Mouse (Mus musculus) olfactory bulb, adult 2 months (tissue): ENCODE data around the gene Mgmt.

ENCODE experiments used
- CTCF ChIP-seq: fragments of 200-500 bp; IDR thresholded peaks from 2 replicates; pipeline ENCODE4 v1.5.1; 2012; ENCODE audit warnings: low read depth, mild to moderate bottlenecking, low read length, moderate library complexity; ENCODE audit not compliant: insufficient read depth
- POLR2A ChIP-seq: fragments of 200-500 bp; IDR thresholded peaks from 2 replicates; pipeline ENCODE4 v1.6.1; 2012; ENCODE audit warnings: mild to moderate bottlenecking, low read depth, low read length, moderate library complexity; ENCODE audit not compliant: insufficient read depth

- TF ChIP-seq CTCF (no peak), POLR2A (no peak)
Measured at GRCm38 (mm10) chr7:137012687-137013086, 118.3 kb downstream of the Mgmt start.
